Mouse (Mus musculus) MEL (cell line): ENCODE measurements at regions not wholly inside any gene's neighbourhood (a gene's known extent, or its start where the extent isn't known, plus 50 kb on each side); places are given as distances from the start of the nearest gene placed in this dataset.

Source experiments
- DNase-seq: peaks from one replicate; pipeline ENCODE4 v3.0.0; 2011; ENCODE audit warnings: low read depth, low spot score
- H3K27ac ChIP-seq: 2 replicates; pipeline ENCODE4 v1.5.1; 2012; ENCODE audit warnings: low read depth, mild to moderate bottlenecking, control low read depth, low read length, moderate library complexity; ENCODE audit not compliant: control insufficient read depth
- H3K27me3 ChIP-seq, 2 experiments: fragments of 150-350 bp in 1 of 2; sonication (generic) in 1 of 2; 2 replicates each; pipeline ENCODE4 v1.6.1; 2012; ENCODE audit warnings: low read length in 2 of 2, mild to moderate bottlenecking in 2 of 2, improper control_type of control experiment in 1 of 2, moderate library complexity in 1 of 2; ENCODE audit not compliant: insufficient read depth in 2 of 2, control insufficient read depth in 1 of 2
- H3K36me3 ChIP-seq, 2 experiments: 2 replicates each; pipeline ENCODE4 v1.6.1; 2012 to 2014; ENCODE audit warnings: low read length in 2 of 2, improper control_type of control experiment in 1 of 2, inconsistent platforms in 1 of 2, mild to moderate bottlenecking in 1 of 2; ENCODE audit not compliant: insufficient read depth in 2 of 2, control insufficient read depth in 1 of 2
- H3K4me1 ChIP-seq, 2 experiments: fragments of 150-350 bp in 1 of 2; sonication (generic) in 1 of 2; 2 replicates each; pipeline ENCODE4 v1.6.1; 2012; ENCODE audit warnings: low read length in 2 of 2, improper control_type of control experiment in 1 of 2, mild to moderate bottlenecking in 1 of 2; ENCODE audit not compliant: insufficient read depth in 2 of 2, control insufficient read depth in 1 of 2
- H3K4me3 ChIP-seq, 2 experiments: fragments of 150-350 bp in 1 of 2; sonication (generic) in 1 of 2; 2 replicates each; pipeline ENCODE4 v1.5.1; 2012; ENCODE audit warnings: low read depth in 2 of 2, low read length in 2 of 2, mild to moderate bottlenecking in 2 of 2, moderate library complexity in 2 of 2, control low read depth in 1 of 2, improper control_type of control experiment in 1 of 2; ENCODE audit not compliant: control insufficient read depth in 1 of 2, insufficient read depth in 1 of 2
- H3K79me2 ChIP-seq: 2 replicates; pipeline ENCODE4 v1.6.1; 2012; ENCODE audit warnings: mild to moderate bottlenecking, low read length, moderate library complexity; ENCODE audit not compliant: control insufficient read depth, poor library complexity, insufficient read depth
- H3K9ac ChIP-seq: 2 replicates; pipeline ENCODE4 v1.6.1; 2012; ENCODE audit warnings: low read depth, mild to moderate bottlenecking, control low read depth, low read length, moderate library complexity; ENCODE audit not compliant: control insufficient read depth, poor library complexity, severe bottlenecking
- H3K9me3 ChIP-seq: fragments of 150-350 bp; sonication (generic); replicated peaks from 2 replicates; pipeline ENCODE4 v1.6.1; 2012; ENCODE audit warnings: mild to moderate bottlenecking, low read length, improper control_type of control experiment, moderate library complexity; ENCODE audit not compliant: insufficient read depth
- BHLHE40 ChIP-seq: IDR thresholded peaks from 2 replicates; pipeline ENCODE4 v1.6.1; 2012; ENCODE audit warnings: low read depth, mild to moderate bottlenecking, inconsistent platforms, low read length, improper control_type of control experiment, borderline replicate concordance
- CHD2 ChIP-seq: IDR thresholded peaks from 2 replicates; pipeline ENCODE4 v1.6.1; 2011; ENCODE audit warnings: low read length, improper control_type of control experiment
- CTCF ChIP-seq, 3 experiments: IDR thresholded peaks in 2 of 3; conservative IDR thresholded peaks in 1 of 3; 2 replicates each; pipeline ENCODE4 v1.5.1; 2011 to 2012; ENCODE audit warnings: low read length in 3 of 3, low read depth in 2 of 3, mild to moderate bottlenecking in 2 of 3, improper control_type of control experiment in 1 of 3, inconsistent platforms in 1 of 3, mixed read lengths in 1 of 3, moderate library complexity in 1 of 3; ENCODE audit not compliant: control insufficient read depth in 1 of 3, insufficient read depth in 1 of 3, poor library complexity in 1 of 3, severe bottlenecking in 1 of 3
- GABPA ChIP-seq: IDR thresholded peaks from 2 replicates; pipeline ENCODE4 v1.6.1; 2012; ENCODE audit warnings: low read depth, mild to moderate bottlenecking, inconsistent platforms, low read length, improper control_type of control experiment, moderate library complexity
- GATA1 ChIP-seq: IDR thresholded peaks from 2 replicates; pipeline ENCODE4 v1.6.1; 2011; ENCODE audit warnings: low read depth, low read length, improper control_type of control experiment
- JUND ChIP-seq: IDR thresholded peaks from 2 replicates; pipeline ENCODE4 v1.6.1; 2011; ENCODE audit warnings: low read depth, mild to moderate bottlenecking, improper control_type of control experiment, low read length
- MAZ ChIP-seq: IDR thresholded peaks from 2 replicates; pipeline ENCODE4 v1.6.1; 2012; ENCODE audit warnings: low read depth, mild to moderate bottlenecking, inconsistent platforms, low read length, improper control_type of control experiment
- MEF2A ChIP-seq: IDR thresholded peaks from 2 replicates; pipeline ENCODE4 v1.6.1; 2014; ENCODE audit warnings: low read depth, mild to moderate bottlenecking, inconsistent platforms, low read length, improper control_type of control experiment; ENCODE audit not compliant: poor library complexity, insufficient replicate concordance, severe bottlenecking; ENCODE audit errors: extremely low read depth
- MYC ChIP-seq: IDR thresholded peaks from 2 replicates; pipeline ENCODE4 v1.6.1; 2011; ENCODE audit warnings: low read depth, mild to moderate bottlenecking, low read length, improper control_type of control experiment, moderate library complexity
- NRF1 ChIP-seq: IDR thresholded peaks from 2 replicates; pipeline ENCODE4 v1.6.1; 2014; ENCODE audit warnings: low read depth, mild to moderate bottlenecking, inconsistent platforms, low read length, improper control_type of control experiment, moderate library complexity; ENCODE audit not compliant: poor library complexity, insufficient read depth, severe bottlenecking
- POLR2AphosphoS5 ChIP-seq: IDR thresholded peaks from 2 replicates; pipeline ENCODE4 v1.6.1; 2012; ENCODE audit warnings: low read depth, borderline replicate concordance, mild to moderate bottlenecking, inconsistent platforms, low read length, moderate library complexity, mixed read lengths
- RAD21 ChIP-seq: IDR thresholded peaks from 2 replicates; pipeline ENCODE4 v1.6.1; 2011; ENCODE audit warnings: mild to moderate bottlenecking, low read depth, low read length, improper control_type of control experiment
- RCOR1 ChIP-seq: IDR thresholded peaks from 2 replicates; pipeline ENCODE4 v1.6.1; 2012; ENCODE audit warnings: low read depth, mild to moderate bottlenecking, inconsistent platforms, low read length, improper control_type of control experiment
- SIN3A ChIP-seq: IDR thresholded peaks from 2 replicates; pipeline ENCODE4 v1.6.1; 2012; ENCODE audit warnings: low read length, improper control_type of control experiment, inconsistent platforms
- SMC3 ChIP-seq: IDR thresholded peaks from 2 replicates; pipeline ENCODE4 v1.6.1; 2011; ENCODE audit warnings: low read depth, low read length, improper control_type of control experiment
- TBP ChIP-seq: IDR thresholded peaks from 2 replicates; pipeline ENCODE4 v1.8.0; 2011; ENCODE audit warnings: low read depth, low read length, improper control_type of control experiment
- TCF12 ChIP-seq: IDR thresholded peaks from 2 replicates; pipeline ENCODE4 v1.6.1; 2014; ENCODE audit warnings: low read depth, mild to moderate bottlenecking, inconsistent platforms, low read length, improper control_type of control experiment, moderate library complexity
- USF1 ChIP-seq: IDR thresholded peaks from 2 replicates; pipeline ENCODE4 v1.6.1; 2014; ENCODE audit warnings: low read depth, mild to moderate bottlenecking, inconsistent platforms, low read length, improper control_type of control experiment, moderate library complexity
- ZC3H11A ChIP-seq: IDR thresholded peaks from 2 replicates; pipeline ENCODE4 v1.6.1; 2012; ENCODE audit warnings: low read depth, mild to moderate bottlenecking, inconsistent platforms, low read length, improper control_type of control experiment
- ZKSCAN1 ChIP-seq: IDR thresholded peaks from 2 replicates; pipeline ENCODE4 v1.6.1; 2012; ENCODE audit warnings: low read depth, mild to moderate bottlenecking, inconsistent platforms, low read length, improper control_type of control experiment, moderate library complexity
- ZMIZ1 ChIP-seq: IDR thresholded peaks from 2 replicates; pipeline ENCODE4 v1.6.1; 2012; ENCODE audit warnings: low read depth, mild to moderate bottlenecking, inconsistent platforms, low read length, improper control_type of control experiment, moderate library complexity
- ZNF384 ChIP-seq: IDR thresholded peaks from 2 replicates; pipeline ENCODE4 v1.6.1; 2012; ENCODE audit warnings: low read depth, mild to moderate bottlenecking, inconsistent platforms, low read length, improper control_type of control experiment

DNA sequence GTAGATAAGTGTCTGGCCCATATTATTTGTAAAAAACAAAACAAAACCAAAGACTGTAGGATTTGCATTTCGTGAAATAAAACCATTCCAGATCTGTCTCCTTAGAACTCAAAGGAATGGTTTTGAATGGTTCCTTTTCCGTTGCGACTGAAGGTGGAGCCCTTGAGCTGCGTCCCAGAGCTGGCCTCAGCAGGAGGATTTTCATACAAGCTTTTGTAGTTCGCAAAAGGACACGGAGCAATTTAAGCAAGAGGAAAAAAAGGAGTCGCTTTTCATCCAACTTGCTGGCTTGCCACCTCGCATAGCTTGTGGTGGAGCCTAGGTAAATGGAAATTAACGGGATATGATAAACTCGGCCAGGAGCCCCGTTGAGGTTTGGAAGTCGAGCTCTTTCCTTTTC lies 172.1 kb upstream of the Ccng1 start:
- no peaks in the 10 kb centered on the region for H3K27me3 ChIP-seq
- H3K79me2 ChIP-seq = no peaks in the 10 kb centered on the region
- no peak overlapping the region for H3K27ac ChIP-seq
- no peak overlapping the region for H3K4me3 ChIP-seq
- no peaks in the 10 kb centered on the region for H3K9me3 ChIP-seq
- no peaks in the 10 kb centered on the region for H3K4me1 ChIP-seq
- H3K9ac ChIP-seq = no peak overlapping the region
- DNase-seq = peak; percentile 23
- no peaks in the 10 kb centered on the region for H3K36me3 ChIP-seq
- TF ChIP-seq BHLHE40 = no peak
- TF ChIP-seq MAZ = no peak
- TF ChIP-seq ZMIZ1 = no peak
- TF ChIP-seq CTCF (IDR thresholded peaks at IDR 0.05 in 2 of 3, conservative IDR thresholded peaks at IDR 0.05 in 1 of 3; ENCODE audit: control insufficient read depth in 1 of 3, insufficient read depth in 1 of 3, low read depth in 2 of 3, low read length in 3 of 3, poor library complexity in 1 of 3, severe bottlenecking in 1 of 3) = peak; percentile 28 to 68 (median 47); a peak in 5 of 6 replicates
- TF ChIP-seq POLR2AphosphoS5 = no peak
- TF ChIP-seq RAD21 = peak; percentile 58
- no peak for TF ChIP-seq USF1
- TF ChIP-seq SMC3 = peak; percentile 43
- no peak for TF ChIP-seq ZKSCAN1
- no peak for TF ChIP-seq ZNF384
- TF ChIP-seq RCOR1 = no peak
- TF ChIP-seq GABPA = no peak
- peak; percentile 26; the same call in 1 of the 2 replicates for TF ChIP-seq ZC3H11A
- no peak for TF ChIP-seq GATA1
- no peak for TF ChIP-seq SIN3A

DNA sequence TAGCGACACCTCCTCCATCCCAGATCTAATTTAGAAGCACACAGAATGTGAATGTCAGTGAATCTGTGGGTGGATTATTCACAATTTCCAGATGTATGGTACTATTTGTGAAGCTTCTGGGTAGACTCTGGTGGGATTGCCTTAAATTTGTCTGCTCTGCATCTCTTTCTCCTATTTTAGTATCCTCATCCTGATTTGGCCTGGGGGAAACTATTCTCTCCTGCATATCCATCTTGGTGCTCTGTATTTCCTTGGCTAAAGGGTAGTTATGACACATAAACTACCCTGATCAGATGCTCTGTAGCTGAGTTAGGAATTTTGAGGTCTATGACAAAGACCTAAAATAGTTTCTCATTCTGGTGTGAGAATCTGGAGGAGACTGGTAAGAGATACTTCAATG lies 136.4 kb upstream of the Ccng1 start:
- no peaks in the 10 kb centered on the region for H3K4me1 ChIP-seq
- H3K9ac ChIP-seq = no peak overlapping the region
- no peak for TF ChIP-seq NRF1
- no peak for TF ChIP-seq JUND
- no peak for TF ChIP-seq ZC3H11A
- no peak for TF ChIP-seq MEF2A
- TF ChIP-seq TBP = no peak
- no peak for TF ChIP-seq POLR2AphosphoS5
- TF ChIP-seq BHLHE40 = no peak
- TF ChIP-seq ZNF384 = no peak
- no peak for TF ChIP-seq TCF12
- no peak for TF ChIP-seq ZKSCAN1
- no peak for TF ChIP-seq CHD2
- no peak for TF ChIP-seq MYC
- TF ChIP-seq, all 39 proteins: peak for 0
- DNase-seq = no peak
- no peak overlapping the region for H3K4me3 ChIP-seq
- no peaks in the 10 kb centered on the region for H3K79me2 ChIP-seq
- no peaks in the 10 kb centered on the region for H3K9me3 ChIP-seq
- no peaks in the 10 kb centered on the region for H3K27me3 ChIP-seq
- no peaks in the 10 kb centered on the region for H3K36me3 ChIP-seq
- no peak overlapping the region for H3K27ac ChIP-seq
